Mouse (Mus musculus) left cerebral cortex, postnatal 36 days (tissue): ENCODE results near the gene Lmo4. TPM values are rescaled to one million over a fixed set of nuclear protein-coding genes. Genes with fewer than 3 reads are reported as not detected.

ENCODE experiments used
- DNase-seq, 2 experiments: peaks; one replicate each; pipeline ENCODE4 v3.0.0; 2021 to 2022; ENCODE audit warnings: low spot score in 2 of 2, mixed read lengths in 1 of 2
- intact Hi-C: fragments of 180-260 bp; cut with DNase I; formaldehyde crosslinking; loops from one replicate; pipeline ENCODE4 v1.15.1; 2025
- total RNA-seq, 2 experiments: library from RNA; stranded (reverse); gene quantifications; 2 replicates each; pipeline ENCODE4 v1.2.3; 2021

The Lmo4 gene
- 100 to 1,000 TPM; 301 to 330 TPM for total RNA-seq

DNA sequence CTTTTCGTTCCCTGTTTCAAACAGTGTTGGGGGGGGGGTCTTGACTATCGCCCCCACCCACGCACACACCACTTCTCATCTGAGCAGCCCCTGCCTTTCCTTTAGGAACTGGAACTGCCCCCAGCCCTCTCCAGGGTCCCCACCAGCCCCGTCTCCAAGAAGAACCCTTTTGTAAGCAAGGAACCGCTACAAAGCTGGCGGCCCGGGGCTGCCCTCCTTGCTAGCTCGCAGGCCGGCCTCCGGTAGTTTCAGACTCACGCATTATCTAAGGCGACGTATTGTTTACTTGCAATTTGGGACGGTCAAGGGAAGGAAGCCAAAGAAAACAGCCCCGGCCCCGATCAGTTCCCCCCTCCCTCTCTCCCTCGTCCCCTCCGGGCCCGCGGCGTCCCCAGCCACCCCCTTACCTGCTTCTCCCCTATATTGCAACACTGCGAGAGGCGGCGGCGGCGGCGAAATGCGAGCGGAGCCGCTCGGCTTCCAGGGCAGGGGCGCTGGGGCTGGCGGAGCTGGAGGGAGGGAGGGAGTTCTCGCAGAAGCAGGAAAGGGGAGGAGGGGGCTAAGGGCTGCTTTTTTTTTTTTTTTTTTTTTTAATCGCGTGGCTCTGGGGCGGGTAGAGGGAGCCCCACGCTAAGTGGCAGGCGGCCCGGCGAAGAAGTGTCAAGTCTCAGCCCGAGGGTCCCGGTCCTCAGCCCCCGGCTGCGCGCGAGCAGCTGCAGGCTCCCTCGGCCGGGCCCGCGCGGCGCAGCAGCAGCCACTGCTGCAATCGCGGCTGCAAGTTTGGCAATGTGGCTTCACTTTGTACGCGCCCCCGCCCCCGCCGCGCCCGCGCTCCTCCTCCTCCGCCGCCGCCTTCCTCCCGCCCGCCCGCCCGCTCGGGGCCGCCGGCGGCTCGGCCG is at the start of gene Lmo4:
TSS of gene Lmo4 (minus strand) at position 808 of the 899 bp plus-strand sequence.
- peak; percentile 80 to 86 for DNase-seq
- intact Hi-C loops = loop anchor here (5.0 to 10.0 kb wide), 8 partner anchors 193 to 1322 kb away; partner anchors contain the start of gene Pkn2

- intact Hi-C loops = no loop called here
- DNase-seq = no peak
Measured at GRCm38 (mm10) chr3:144254281-144254680, 49.3 kb upstream of the Lmo4 start.

GRCm38 (mm10) chr3:144253018-144253417 is 48.0 kb upstream of the Lmo4 start:
- intact Hi-C loops = no loop called here
- DNase-seq = no peak

DNA sequence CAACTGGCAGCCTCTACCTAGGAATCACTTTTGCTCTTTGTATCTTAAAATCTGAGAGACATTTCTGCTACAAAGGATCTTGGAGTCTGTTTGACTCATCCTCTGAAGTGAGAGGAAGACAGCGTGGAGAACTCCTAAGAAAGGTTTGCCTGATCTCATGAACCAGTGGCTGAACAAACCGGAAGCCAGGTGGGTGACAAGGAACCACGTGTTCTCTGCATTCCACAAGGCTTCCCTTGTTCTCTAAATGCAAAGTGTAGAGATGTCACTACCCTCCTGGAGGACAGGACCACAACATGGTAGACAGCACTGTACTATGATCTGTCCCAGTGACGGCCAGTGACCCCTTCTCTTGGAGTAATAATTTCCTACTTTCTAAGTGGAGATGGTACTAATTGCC is 47.1 kb upstream of the Lmo4 start:
- DNase-seq = no peak
- intact Hi-C loops = no loop called here

- intact Hi-C loops = no loop called here
- DNase-seq = peak; percentile 66 to 72
Measured at GRCm38 (mm10) chr3:144242025-144242673, 37.1 kb upstream of the Lmo4 start.

GRCm38 (mm10) chr3:144241161-144241560 is 36.1 kb upstream of the Lmo4 start:
- intact Hi-C loops = no loop called here

GRCm38 (mm10) chr3:144238482-144238881 is 33.5 kb upstream of the Lmo4 start:
- DNase-seq = no peak
- intact Hi-C loops = no loop called here

More at GRCm38 (mm10) chr3:144241161-144241560, 36.1 kb upstream of the Lmo4 start:
- no peak for DNase-seq

DNA sequence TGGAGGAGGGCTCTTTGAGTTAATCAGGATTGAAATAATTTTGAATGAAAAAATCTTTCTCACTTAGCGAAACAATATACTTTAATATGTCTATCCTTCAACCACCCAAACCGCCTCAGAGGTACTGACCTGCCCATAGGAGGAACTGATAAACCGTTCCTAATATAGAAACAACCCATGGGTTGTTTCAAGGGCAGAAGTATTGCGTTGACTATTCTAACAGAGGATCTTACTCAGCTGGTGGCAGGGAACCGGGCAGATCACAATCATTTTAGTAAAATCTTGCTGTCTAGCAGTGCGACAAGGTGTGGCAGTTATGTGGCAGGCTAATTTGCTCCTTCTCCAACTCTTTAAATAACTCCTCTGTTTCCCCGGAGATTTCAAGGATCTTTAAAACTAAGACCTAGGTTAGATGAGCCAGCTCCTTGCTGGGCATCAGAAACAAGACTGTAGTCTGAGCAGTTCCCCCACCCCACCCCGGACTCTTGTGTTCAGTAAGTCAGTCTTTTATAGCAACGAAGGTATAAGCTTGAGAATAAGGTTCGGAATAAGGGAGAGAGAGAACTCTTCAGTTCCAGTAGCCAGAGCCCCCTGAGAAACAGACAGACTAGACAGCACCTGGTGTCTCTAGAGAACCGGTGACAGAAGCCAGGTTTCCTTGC is 27.5 kb upstream of the Lmo4 start:
- DNase-seq = no peak
- intact Hi-C loops = no loop called here

- DNase-seq = no peak
- intact Hi-C loops = no loop called here
Measured at GRCm38 (mm10) chr3:144231931-144232330, 26.9 kb upstream of the Lmo4 start.

DNA sequence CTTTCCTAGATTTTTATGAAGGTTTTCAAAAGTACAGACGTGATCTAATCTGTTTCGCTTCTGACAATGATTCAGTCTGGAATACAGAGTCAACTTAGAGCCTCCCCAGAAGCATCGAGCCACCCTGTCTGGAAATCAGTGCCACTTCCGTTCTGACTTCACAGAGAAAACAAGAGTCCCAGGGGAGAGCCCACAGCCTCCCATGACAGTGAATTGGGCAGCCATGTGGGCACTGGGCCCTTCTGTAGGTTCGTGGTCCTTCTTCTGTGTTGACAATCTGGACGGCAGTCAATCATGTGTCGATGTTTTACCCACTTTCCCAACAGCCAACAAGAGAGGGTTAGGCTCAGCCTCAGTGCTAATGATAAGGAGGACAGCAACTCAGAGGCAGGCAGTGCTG is 26.4 kb upstream of the Lmo4 start:
- intact Hi-C loops = no loop called here
- DNase-seq = no peak

DNA sequence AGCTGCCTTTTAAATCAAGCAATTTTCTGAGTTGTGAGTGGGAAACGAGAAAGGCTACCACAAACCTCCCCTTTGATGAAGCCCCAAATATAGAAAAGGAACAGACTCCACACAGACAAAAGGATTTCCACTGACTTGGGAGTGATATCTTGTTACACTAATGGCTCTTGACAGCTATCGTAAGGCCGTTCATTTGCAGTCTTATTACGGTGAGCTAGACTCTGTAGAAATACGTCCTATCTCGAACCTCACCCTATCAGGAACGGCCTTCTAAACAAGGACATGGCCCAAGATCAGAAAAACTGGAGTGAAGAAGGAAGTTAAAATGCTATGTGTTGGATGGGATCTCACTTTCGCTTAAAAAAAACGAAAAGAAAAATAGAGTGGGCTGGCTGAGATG is 25.0 kb upstream of the Lmo4 start:
- intact Hi-C loops = no loop called here

GRCm38 (mm10) chr3:144229312-144229711 is 24.3 kb upstream of the Lmo4 start:
- intact Hi-C loops = no loop called here
- DNase-seq = no peak

More for the DNA sequence above, 25.0 kb upstream of the Lmo4 start:
- DNase-seq = no peak

- DNase-seq = no peak
- intact Hi-C loops = no loop called here
Measured at GRCm38 (mm10) chr3:144225456-144226240, 20.6 kb upstream of the Lmo4 start.

DNA sequence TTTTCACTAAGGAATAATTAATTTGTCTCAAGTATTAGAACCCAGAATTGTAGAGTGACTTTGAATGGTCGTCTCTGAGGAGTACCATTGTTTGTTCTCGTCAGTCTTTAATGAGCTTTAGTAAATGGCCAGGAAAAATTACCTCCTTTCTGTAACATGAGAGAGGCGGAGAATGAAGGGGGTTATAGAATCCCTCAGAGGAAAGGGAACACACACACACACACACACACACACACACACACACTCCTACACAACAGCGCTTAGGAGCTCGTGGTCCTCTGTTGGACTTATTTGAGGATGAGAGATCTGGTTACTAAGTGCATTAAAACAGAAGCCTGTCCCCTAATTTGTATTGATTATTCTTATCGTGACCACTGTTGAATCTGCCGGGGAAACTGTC is 19.6 kb upstream of the Lmo4 start:
- no peak for DNase-seq
- intact Hi-C loops = no loop called here

GRCm38 (mm10) chr3:144223377-144224105 is 18.5 kb upstream of the Lmo4 start:
- DNase-seq = no peak
- intact Hi-C loops = no loop called here

DNA sequence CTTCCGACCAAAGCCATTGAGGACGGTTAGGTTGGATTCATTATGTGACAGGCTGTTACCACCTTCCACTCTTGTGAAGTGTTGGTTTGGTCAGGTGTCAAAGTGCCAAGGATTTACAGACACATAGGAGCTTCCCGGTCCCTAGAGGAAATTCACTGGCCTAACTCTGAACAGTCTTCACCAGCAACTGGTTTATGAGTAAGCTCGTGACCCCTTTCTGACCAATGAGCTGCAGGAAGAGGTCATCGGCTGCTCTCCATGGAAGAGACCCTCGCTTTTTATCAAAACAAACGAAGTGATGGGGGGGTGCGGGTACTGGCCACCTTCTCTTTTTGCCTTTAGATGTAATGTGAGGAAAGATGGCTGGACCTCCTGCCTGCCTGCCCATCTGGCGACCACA is 17.4 kb upstream of the Lmo4 start:
- DNase-seq = no peak
- intact Hi-C loops = no loop called here

DNA sequence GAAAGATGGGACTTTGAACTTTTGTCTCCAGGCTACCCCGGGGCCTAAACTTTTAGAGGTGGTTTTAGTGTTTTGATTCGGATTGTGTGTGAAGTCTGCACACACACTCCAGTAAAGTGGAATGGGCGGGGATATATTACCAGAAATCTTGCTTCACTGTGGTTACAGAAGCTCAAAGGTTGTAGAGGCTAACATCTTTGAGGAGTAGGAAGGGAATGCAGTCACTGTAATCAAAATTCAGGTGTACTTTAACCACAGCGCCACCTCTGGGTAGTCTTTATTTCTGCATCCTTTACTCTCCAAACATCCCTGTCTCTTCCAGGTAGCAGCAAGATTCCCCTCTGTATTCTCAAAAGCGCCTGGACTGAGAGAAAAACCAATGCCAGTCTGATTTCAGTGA is 2.5 kb upstream of the Lmo4 start:
- DNase-seq = peak in 1 of 2 experiments; percentile 33
- intact Hi-C loops = loop anchor here (5.0 to 10.0 kb wide), 6 partner anchors 493 to 965 kb away; no protein-coding TSS in a partner anchor

DNA sequence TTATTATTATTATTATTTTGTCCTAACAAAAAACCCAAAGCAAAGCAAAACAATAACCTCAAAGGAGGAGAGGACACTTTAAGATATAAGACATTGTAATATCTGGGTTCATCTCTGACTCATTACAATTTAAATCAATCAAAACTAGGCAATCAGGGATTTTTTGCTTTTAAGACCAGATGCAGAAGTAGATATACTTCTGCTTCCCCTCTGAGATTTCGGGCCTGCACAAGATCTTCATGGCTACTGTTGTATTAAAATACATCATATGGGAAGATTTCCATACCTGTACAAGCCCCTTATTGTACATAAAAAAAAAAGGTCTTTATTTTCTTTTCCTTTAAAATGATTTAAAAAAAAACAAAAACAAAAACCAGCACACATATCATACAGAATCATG is 1.9 kb upstream of the Lmo4 start:
- DNase-seq = no peak
- intact Hi-C loops = loop anchor here (5.0 to 10.0 kb wide), 6 partner anchors 492 to 965 kb away; no protein-coding TSS in a partner anchor

GRCm38 (mm10) chr3:144206261-144206660 is 1.2 kb upstream of the Lmo4 start:
- intact Hi-C loops = loop anchor here (5.0 to 10.0 kb wide), 6 partner anchors 491 to 964 kb away; no protein-coding TSS in a partner anchor
- DNase-seq = no peak
